Mouse (Mus musculus) brain, embryonic 14.5 days (tissue): ENCODE measurements around the gene Rrad. TPM values are rescaled to one million over a fixed set of nuclear protein-coding genes. Genes with fewer than 3 reads are reported as not detected.

Experiments
- DNase-seq: peaks from one replicate; pipeline ENCODE4 v3.0.0-alpha.2; 2011; ENCODE audit warnings: low read depth
- CTCF ChIP-seq: fragments of 200-500 bp; IDR thresholded peaks from 2 replicates; pipeline ENCODE4 v1.5.1; 2012; ENCODE audit warnings: inconsistent platforms, mild to moderate bottlenecking, moderate library complexity, borderline replicate concordance; ENCODE audit not compliant: insufficient read depth, insufficient read length; ENCODE audit errors: extremely low read depth
- POLR2A ChIP-seq: fragments of 200-500 bp; IDR thresholded peaks from 2 replicates; pipeline ENCODE4 v1.6.1; 2012; ENCODE audit warnings: mild to moderate bottlenecking, inconsistent platforms, borderline replicate concordance; ENCODE audit not compliant: poor library complexity, insufficient read depth, insufficient read length, severe bottlenecking; ENCODE audit errors: extremely low read depth
- polyA plus RNA-seq: library from polyadenylated mRNA; depleted of rRNA; stranded (reverse); fragments of >200 nt; gene quantifications from 2 replicates; pipeline ENCODE4 v1.2.3, GENCODE M21; 2012

Gene Rrad
- polyA plus RNA-seq, 1 experiment, result 3.0 TPM

DNA sequence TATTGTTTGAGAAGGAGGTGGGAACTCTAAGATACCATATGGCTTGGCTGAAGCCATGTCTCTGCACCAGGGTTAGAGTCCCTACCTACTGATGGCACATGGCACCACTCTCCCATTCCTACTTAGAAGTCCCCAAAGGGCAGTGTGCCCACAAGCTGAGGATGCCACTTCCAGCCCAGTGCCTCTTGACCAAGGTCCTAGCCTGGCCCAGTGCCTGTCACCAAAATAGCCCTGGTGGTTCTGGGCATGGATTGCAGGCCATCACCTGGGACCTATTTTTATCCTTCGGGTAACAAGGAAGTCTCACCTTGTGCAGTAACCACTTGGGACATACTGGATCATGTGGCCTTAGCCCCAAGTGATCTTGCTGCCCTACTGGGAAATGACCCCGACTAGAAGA, 23.2 kb downstream of the Rrad start:
- TF ChIP-seq POLR2A, result no peak
- no peak for TF ChIP-seq CTCF
- DNase-seq, result no peak

DNA sequence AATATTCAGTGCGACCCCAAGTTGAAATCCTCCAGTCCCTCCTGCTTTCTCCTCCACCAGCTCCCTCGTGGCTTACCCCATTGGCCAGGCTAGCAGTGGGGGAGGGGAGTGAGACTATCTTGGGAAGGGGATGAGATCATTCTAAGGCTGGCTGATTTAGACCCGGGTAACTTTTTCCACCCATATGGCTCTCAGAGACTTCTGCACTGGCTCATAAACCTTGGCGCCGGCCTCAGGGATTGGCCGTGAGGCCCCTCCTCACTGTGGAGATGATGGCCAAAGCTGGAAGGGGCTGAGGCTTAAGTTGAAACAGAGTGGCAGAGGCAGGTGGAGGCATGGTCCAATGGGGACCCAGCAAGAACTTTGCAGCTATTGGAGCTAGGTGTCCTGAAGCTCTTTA, 24.8 kb downstream of the Rrad start:
- TF ChIP-seq CTCF (no peak), POLR2A (no peak)
- DNase-seq, result no peak

DNA sequence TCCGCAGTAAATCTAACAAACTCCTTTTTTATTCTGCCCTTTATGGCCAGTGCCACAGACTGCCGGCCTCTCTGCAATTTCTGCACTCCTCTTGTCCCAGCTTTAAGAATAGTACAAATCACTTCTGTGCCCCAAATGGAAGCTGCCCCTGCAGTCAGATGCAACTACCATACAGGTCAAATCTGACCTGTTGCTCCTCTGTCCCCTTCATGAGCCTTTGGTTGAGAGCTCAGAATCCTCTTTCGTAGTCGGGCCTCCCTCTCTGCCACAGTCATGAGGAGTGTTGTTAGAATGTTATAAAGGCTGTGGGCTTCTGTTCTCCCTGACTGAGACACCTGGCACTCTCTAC, 27.9 kb downstream of the Rrad start:
- TF ChIP-seq CTCF (no peak), POLR2A (no peak)
- DNase-seq, result no peak

DNA sequence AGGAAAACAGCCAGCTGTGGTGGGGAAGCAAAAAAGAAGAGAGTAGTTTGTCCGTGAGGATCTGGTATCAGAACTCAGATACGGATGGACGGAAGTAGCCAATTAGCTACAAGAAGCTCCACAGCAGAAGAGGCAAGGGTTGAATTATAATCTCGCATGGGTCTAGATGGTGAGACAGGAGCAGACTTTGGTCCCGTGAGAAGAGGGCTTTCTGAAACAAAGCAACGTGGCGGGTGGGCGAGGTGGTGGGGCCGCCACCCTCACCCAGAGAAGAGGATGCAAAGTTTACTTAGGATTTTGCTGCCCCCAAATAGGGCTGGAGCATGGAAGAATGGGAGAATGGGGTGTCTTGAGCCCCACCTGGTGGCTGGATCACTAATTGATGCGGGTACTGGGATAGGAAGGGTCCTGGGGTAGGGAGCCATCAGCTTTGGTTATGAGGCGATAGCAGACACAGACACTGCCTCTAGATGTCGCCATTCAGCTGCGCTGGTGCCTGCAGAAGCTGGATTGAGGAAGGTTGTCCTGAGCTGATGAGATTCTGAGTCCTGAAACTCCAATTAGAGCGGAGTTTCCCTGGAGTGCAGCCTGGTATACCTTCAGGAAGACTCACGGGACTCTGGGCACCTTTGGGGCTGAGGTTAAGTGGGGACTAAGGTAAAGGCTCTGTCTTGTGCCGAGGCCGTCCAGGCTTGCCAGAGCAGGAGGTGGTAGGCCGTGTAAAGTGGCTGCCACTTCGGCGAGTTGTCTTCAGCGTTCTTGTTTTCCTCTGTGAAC, 28.5 kb downstream of the Rrad start:
- DNase-seq, result peak; percentile 96
- peak; percentile 94 for TF ChIP-seq CTCF
- no peak for TF ChIP-seq POLR2A

DNA sequence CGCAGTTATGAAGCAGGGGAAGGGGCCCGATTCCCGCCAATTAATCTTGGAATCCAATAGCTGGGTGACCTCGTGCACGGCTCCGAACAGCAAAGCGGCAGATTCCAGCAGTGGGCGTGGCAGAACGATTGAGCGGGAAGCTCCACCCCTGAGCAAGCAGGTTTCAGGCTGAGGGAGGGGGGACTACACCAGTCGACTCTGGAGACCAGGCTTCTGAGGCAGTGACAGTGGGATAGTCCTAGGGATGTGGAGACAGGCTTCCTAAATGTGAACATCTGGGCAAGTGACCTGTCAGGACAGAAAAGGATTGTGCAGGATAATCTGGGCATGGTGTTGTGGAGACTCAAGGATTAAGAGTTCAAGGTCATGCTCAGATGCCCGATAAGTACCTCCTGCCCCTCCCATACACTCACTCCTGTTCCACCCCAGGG, 29.2 kb downstream of the Rrad start:
- peak; percentile 6 for DNase-seq

DNA sequence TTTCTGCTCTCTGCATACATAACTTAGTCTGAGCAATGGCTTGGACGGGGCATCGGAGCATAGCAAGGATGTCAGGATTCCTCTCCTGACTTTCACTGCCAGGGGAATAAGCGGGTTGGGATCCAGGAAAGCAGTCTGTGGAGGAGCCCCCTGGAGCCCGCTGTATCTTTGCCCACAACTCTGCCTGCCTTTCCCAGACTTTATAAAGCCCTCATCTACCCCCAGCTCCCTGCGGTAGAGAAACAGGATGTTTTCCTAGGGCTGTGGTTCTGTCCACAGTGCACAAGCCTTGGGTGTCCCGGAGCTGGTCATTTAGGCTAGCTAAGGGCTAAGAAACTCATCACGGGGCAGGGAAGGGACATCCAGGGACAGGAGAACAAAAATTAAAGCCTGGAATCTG, 29.7 kb downstream of the Rrad start:
- DNase-seq, result no peak
- TF ChIP-seq CTCF (no peak), POLR2A (no peak)

More for the DNA sequence above, 29.2 kb downstream of the Rrad start:
- no peak for TF ChIP-seq POLR2A
- no peak for TF ChIP-seq CTCF

DNA sequence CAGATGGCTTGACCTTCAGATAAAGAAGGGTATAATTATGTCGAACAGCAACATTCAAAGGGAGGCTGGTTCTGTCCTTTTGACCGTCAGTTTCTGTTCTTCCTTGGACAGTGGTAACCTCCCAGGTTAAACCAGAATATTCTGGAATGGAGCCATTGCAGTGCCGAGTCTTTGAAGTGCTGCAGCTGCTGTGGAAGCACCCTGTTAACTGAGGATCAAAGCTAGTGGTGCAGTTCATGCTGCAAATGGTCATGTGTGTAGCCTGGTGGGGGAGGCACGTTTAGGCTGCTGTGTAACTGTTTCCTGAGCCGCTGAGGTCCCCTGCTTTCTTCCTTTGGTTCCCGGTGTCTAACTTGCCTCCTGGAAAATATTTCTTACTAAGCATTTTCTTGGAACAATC, 32.6 kb downstream of the Rrad start:
- peak; percentile 32 for DNase-seq
- TF ChIP-seq POLR2A (no peak), CTCF (no peak)

DNA sequence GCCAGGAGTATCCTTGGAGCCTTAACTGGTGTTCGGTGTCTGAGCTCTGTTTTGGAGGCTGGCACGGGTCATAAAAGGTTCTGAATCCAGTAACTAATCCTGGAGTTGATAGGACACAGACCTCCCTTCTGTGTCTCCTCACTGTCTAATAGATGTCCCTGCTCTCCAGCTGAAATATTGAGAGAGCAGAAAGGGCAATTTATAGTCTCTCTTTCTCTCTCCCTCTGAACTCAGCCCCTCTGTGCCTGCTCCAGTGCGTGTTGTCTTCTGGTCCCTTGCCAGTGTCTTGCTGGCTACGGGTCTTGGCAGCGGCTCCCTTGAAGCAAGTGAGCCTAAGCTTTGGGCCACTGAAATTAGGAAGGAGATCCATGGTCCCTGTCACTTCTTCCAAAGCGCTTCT, 33.5 kb downstream of the Rrad start:
- peak; percentile 11 for DNase-seq
- TF ChIP-seq CTCF, result no peak
- no peak for TF ChIP-seq POLR2A

DNA sequence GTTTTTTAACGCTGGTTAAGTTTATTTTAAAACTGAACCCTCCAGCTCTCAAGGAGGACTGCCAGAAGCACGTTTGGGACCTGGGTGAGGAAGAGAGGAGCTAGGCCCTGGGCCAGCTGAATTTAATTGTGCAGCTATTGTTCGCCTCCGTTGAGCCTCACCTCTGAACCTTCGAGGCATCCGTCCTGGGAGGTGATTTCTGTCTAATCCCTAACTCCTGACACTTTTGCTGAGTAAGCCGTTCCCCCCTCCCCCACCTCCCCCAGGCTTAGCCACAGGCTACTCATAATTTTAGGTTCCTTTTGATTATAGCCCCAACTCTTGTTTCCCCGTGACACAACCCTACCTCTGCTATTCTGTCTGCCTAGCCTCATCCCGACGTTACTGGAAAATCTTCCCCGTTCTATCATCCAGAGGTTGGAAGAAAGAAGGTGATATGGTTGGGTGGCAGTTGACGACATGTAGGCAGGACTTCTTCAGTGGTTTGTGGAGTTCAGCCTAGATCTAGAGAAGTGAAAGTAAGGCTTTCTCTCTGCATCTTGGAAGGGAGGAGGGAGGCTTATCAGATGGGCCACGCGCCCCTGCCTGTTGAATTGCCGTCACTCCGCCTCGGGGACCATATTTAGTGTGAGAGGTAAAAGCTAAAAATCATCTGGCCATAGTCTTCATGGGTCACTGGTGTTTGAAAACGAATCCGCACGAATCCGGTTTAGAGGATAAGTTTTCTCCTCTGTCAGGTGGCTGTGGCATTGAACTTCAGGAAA, 35.2 kb downstream of the Rrad start:
- no peak for TF ChIP-seq CTCF
- no peak for TF ChIP-seq POLR2A

DNA sequence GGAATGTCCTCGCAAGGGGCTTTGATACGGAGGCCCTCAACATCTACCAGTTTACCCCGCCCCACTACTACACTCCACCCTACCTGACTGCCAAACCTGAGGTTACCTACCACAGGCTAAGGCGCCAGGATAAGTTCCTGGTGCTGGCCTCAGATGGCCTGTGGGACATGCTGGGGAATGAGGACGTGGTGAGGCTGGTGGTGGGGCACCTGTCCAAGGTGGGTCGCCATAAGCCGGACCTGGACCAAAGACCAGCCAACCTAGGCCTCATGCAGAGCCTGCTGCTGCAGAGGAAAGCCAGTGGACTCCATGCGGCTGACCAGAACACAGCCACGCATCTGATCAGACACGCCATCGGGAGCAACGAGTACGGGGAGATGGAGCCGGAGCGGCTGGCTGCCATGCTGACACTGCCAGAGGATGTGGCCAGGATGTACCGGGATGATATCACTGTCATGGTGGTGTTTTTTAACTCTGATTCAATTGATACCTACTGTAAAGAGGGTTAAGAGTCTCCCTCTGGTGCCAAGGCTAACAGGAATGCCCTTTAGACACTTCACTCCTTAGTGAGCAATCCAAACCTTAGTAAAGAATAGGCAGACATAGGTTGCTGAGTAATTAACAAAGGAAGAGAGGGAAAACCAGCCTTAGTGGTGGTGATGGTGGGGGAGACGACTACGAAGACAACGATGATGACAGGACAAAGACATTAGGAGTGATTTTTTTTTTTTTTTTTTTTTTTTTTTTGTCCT, 36.3 kb downstream of the Rrad start:
- DNase-seq, result no peak
- TF ChIP-seq POLR2A (no peak), CTCF (no peak)

More for the DNA sequence above, 35.2 kb downstream of the Rrad start:
- no peak for DNase-seq
